Mouse (Mus musculus): ENCODE data around the gene Gm20683. TPM values are rescaled to one million over a fixed set of nuclear protein-coding genes. Genes with fewer than 3 reads are reported as not detected.
"Not testable (repeated sequence)": the region's sequence is repeated elsewhere in the genome, so short reads cannot be mapped to it uniquely, and the experiment has no call there.

Gene Gm20683
- polyA plus RNA-seq, 1 experiment from 2014 or later: 6.0 TPM

GRCm38 (mm10) chr17:25818851-25819780 lies 22.4 kb downstream of the Gm20683 start:
- H3K27me3 ChIP-seq: peaks cover 17% of the 10 kb centered on the region
- ATAC-seq: no peak
- POLR2A ChIA-PET: no interaction called here
- no peak for TF ChIP-seq CTCF (IDR thresholded peaks at IDR 0.05)
- in situ Hi-C loops (cut with MboI; ENCODE audit: low pct_unique_long_range_greater_than_20kb): no loop called here
- CTCF ChIA-PET: no interaction called here
- no peak for DNase-seq (ENCODE audit: low read depth, low spot score)

- CTCF ChIA-PET: no interaction called here
- no peak for DNase-seq (ENCODE audit: low read depth, low spot score)
- ATAC-seq: no peak
- H3K27me3 ChIP-seq: peaks cover 17% of the 10 kb centered on the region
- TF ChIP-seq CTCF (IDR thresholded peaks at IDR 0.05): no peak
- in situ Hi-C loops (cut with MboI; ENCODE audit: low pct_unique_long_range_greater_than_20kb): no loop called here
- POLR2A ChIA-PET: interaction anchor here (1.8 kb wide), 1 partner anchor 14 kb away, joined by 6 read pairs; no protein-coding TSS in a partner anchor
Observed at GRCm38 (mm10) chr17:25817662-25818061, 23.9 kb downstream of the Gm20683 start.

- in situ Hi-C loops (cut with MboI; ENCODE audit: low pct_unique_long_range_greater_than_20kb): no loop called here
- no peak for TF ChIP-seq CTCF (IDR thresholded peaks at IDR 0.05)
- no peak for ATAC-seq
- no peak for DNase-seq (ENCODE audit: low read depth, low spot score)
- POLR2A ChIA-PET: interaction anchor here (1.2 kb wide), 1 partner anchor 11 kb away, joined by 3 read pairs; no protein-coding TSS in a partner anchor
- CTCF ChIA-PET: interaction anchor here (0.6 to 1.6 kb wide), 2 partner anchors 12 to 21 kb away, joined by 3 to 5 read pairs; no protein-coding TSS in a partner anchor
- peaks cover 16% of the 10 kb centered on the region for H3K27me3 ChIP-seq
Observed at GRCm38 (mm10) chr17:25813471-25813870, 28.1 kb downstream of the Gm20683 start.

GRCm38 (mm10) chr17:25810890-25811289 lies 30.7 kb downstream of the Gm20683 start:
- CTCF ChIA-PET: no interaction called here
- DNase-seq (ENCODE audit: low read depth, low spot score) (no peak), ATAC-seq (no peak)
- peaks cover 11% of the 10 kb centered on the region for H3K27me3 ChIP-seq
- POLR2A ChIA-PET: no interaction called here
- TF ChIP-seq CTCF (IDR thresholded peaks at IDR 0.05): no peak
- in situ Hi-C loops (cut with MboI; ENCODE audit: low pct_unique_long_range_greater_than_20kb): no loop called here

- POLR2A ChIA-PET: interaction anchor here (1.4 to 1.5 kb wide), 2 partner anchors 13 to 24 kb away, joined by 4 read pairs; partner anchors contain the start of genes Metrn and Stub1
- H3K27me3 ChIP-seq: peaks cover 11% of the 10 kb centered on the region
- DNase-seq (ENCODE audit: low read depth, low spot score) (no peak), ATAC-seq (no peak)
- CTCF ChIA-PET: no interaction called here
- in situ Hi-C loops (cut with MboI; ENCODE audit: low pct_unique_long_range_greater_than_20kb): no loop called here
- no peak for TF ChIP-seq CTCF (IDR thresholded peaks at IDR 0.05)
Observed at GRCm38 (mm10) chr17:25809606-25810340, 31.8 kb downstream of the Gm20683 start.

- DNase-seq (ENCODE audit: low read depth, low spot score) (no peak), ATAC-seq (peak; percentile 41)
- H3K27me3 ChIP-seq: peaks cover 11% of the 10 kb centered on the region
- no peak for TF ChIP-seq CTCF (IDR thresholded peaks at IDR 0.05)
- in situ Hi-C loops (cut with MboI; ENCODE audit: low pct_unique_long_range_greater_than_20kb): no loop called here
- POLR2A ChIA-PET: interaction anchor here (1.4 to 1.5 kb wide), 2 partner anchors 12 to 24 kb away, joined by 4 read pairs; partner anchors contain the start of genes Metrn and Stub1
- CTCF ChIA-PET: no interaction called here
Observed at GRCm38 (mm10) chr17:25808789-25809605, 32.6 kb downstream of the Gm20683 start, which contains the start of gene Fbxl16. Fbxl16 (plus strand) TSS chr17:25809085.

GRCm38 (mm10) chr17:25808028-25808427 lies 33.5 kb downstream of the Gm20683 start:
- no peak for TF ChIP-seq CTCF (IDR thresholded peaks at IDR 0.05)
- in situ Hi-C loops (cut with MboI; ENCODE audit: low pct_unique_long_range_greater_than_20kb): no loop called here
- POLR2A ChIA-PET: interaction anchor here (1.4 to 1.5 kb wide), 2 partner anchors 11 to 25 kb away, joined by 4 read pairs; partner anchors contain the start of genes Metrn and Stub1
- DNase-seq (ENCODE audit: low read depth, low spot score) (no peak), ATAC-seq (no peak)
- H3K27me3 ChIP-seq: peaks cover 11% of the 10 kb centered on the region
- CTCF ChIA-PET: no interaction called here

- ATAC-seq; in situ Hi-C loops (cut with MboI; ENCODE audit: low pct_unique_long_range_greater_than_20kb); CTCF ChIA-PET; POLR2A ChIA-PET; DNase-seq (ENCODE audit: low read depth, low spot score): not testable (repeated sequence)
- peaks cover 11% of the 10 kb centered on the region for H3K27me3 ChIP-seq
Observed at GRCm38 (mm10) chr17:25807452-25807851, 34.1 kb downstream of the Gm20683 start.

GRCm38 (mm10) chr17:25806507-25806906 lies 35.1 kb downstream of the Gm20683 start:
- peaks cover 11% of the 10 kb centered on the region for H3K27me3 ChIP-seq
- DNase-seq (ENCODE audit: low read depth, low spot score): no peak
- POLR2A ChIA-PET: no interaction called here
- TF ChIP-seq CTCF (IDR thresholded peaks at IDR 0.05): no peak
- ATAC-seq: no peak
- CTCF ChIA-PET: no interaction called here
- in situ Hi-C loops (cut with MboI; ENCODE audit: low pct_unique_long_range_greater_than_20kb): no loop called here

Measured in Patski (cell line).